Mouse (Mus musculus): ENCODE results near the gene Kmt2e. TPM values are rescaled to one million over a fixed set of nuclear protein-coding genes. Genes with fewer than 3 reads are reported as not detected.

The Kmt2e gene
- total RNA-seq, 2 experiments from 2014 or later, result 36.9 to 76.3 TPM

DNA sequence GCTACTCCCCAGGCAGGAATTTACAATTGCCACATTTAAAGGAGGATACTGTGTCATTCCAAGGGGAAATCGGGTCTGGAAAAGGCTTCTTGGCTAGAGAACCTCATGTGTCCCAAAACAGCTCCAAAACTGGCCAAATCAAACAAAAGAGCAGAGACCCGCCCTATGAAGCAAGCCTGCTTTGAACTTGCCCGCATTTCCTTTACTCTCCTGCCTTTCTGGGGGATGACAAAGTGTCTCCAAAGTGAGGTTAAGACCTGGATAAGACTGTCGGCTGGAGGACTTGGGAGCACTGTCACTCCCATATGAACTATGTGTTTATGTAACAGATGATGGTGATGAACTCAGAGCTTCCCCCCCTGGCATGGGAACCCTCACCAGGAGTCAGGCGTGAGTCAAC lies 26.1 kb upstream of the Kmt2e start:
- ATAC-seq (replicated peaks; ENCODE audit: low FRiP score, low TSS enrichment, poor library complexity, severe bottlenecking), result no peak

GRCm38 (mm10) chr5:23410040-23410717 lies 24.1 kb upstream of the Kmt2e start:
- ATAC-seq (replicated peaks; ENCODE audit: low FRiP score, low TSS enrichment, poor library complexity, severe bottlenecking), result no peak

GRCm38 (mm10) chr5:23410718-23411101 lies 23.5 kb upstream of the Kmt2e start:
- no peak for ATAC-seq (replicated peaks; ENCODE audit: low FRiP score, low TSS enrichment, poor library complexity, severe bottlenecking)

DNA sequence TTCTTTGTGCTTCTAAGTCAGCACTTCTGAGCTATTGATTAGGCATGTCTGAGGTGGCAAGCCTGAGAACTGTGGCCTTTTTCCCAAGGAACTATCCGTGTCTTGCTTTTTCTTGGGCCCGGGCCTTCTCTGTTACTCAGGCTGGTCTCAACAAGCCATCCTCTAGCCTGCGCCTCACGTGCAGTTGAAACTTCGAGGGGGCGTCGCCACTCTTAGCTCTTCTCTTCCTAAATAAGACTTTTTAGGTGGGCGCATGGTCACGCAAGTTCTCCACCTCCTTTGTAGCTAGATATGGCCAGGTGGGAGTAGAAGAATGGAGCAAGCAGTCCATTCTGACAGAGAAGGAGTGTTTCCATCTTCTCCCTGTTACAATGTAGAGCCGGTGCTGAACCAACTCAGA lies 22.6 kb upstream of the Kmt2e start:
- ATAC-seq (replicated peaks; ENCODE audit: low FRiP score, low TSS enrichment, poor library complexity, severe bottlenecking), result no peak

- ATAC-seq (replicated peaks; ENCODE audit: low FRiP score, low TSS enrichment, poor library complexity, severe bottlenecking), result no peak
Observed at GRCm38 (mm10) chr5:23412247-23412948, 21.8 kb upstream of the Kmt2e start.

DNA sequence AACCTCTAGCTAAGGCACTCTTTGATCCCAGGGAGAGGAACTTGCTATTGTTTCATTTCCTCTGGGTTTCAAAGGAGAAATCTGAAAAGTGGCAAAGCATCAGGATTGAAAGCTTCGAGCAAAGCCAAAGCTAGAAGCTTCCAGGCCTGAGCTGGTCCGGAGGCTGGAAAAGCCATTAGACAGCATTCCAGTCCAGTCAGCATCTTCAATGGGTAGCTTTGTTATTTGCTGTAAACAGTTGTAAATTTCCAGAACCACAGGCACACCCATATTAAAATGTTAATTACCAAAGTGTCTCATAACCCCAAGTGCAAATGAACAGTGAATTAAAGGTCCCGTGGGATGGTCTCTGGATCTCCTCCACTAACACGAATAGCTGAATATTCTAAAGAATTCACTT lies 21.2 kb upstream of the Kmt2e start:
- ATAC-seq (replicated peaks; ENCODE audit: low FRiP score, low TSS enrichment, poor library complexity, severe bottlenecking), result no peak

GRCm38 (mm10) chr5:23413575-23414470 lies 20.4 kb upstream of the Kmt2e start:
- no peak for ATAC-seq (replicated peaks; ENCODE audit: low FRiP score, low TSS enrichment, poor library complexity, severe bottlenecking)

DNA sequence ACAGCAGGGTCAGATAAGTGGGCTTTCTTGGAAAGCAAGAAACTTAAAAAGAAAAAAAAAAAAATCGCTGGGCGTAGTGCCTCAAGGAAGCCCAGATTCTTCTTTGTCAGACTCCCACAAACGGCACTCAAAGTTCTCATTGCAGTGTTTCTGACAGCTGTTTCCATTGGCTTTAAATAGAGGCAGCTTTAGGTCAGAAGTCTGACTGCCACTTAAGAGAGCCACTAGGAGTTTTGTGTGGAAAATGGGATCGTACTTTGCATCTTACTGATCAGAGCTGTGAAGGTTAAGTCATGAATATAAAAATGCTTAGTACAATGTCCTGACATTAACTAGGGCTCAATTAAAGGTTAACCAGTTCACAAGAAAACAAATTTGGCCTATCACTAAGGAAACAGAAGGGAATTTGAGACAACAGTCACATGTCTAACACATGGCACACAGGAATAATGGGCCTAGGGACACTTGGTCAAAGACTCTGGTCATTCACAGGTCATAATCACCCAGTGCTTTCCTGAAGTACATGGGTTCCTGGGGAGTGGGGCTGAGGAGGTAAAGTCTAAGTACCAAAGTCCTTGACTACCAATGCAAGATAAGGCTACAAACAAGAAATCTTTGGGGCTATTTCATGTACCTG lies 19.6 kb upstream of the Kmt2e start:
- ATAC-seq (replicated peaks; ENCODE audit: low FRiP score, low TSS enrichment, poor library complexity, severe bottlenecking), result no peak

DNA sequence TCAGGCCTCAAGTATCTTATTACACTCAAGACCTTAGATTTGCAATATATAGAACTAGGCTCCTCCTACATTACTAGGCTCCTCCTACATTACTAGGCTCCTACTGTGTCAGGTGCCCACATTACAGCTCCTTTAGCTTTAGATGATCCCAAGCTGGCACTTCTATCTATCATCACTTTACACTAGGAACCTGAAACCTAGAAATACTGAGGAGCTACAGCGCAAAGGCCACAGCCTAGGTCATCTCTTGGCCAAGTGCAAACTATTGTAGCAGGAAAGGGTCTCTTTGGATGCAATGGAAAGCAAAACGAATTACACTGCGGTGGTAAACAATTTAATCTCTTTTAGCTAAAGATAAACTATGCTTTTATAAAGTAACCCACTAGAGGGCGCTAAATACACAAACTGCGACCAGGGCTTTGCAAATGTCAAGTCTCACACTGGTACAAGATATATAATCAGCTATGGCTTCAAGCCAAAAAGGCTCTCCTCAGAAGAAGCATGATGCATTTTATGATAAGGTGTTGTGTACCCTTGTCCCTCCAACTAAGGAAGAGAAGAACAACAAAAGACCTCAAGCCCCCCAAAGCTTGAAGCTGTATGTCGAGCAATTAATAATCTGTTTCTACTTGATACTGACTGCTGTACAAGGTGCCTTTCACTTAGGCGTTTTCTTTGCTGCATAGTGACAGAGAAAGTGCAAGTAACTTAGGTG lies 18.5 kb upstream of the Kmt2e start:
- peak; percentile 46 for ATAC-seq (replicated peaks; ENCODE audit: low FRiP score, low TSS enrichment, poor library complexity, severe bottlenecking)

DNA sequence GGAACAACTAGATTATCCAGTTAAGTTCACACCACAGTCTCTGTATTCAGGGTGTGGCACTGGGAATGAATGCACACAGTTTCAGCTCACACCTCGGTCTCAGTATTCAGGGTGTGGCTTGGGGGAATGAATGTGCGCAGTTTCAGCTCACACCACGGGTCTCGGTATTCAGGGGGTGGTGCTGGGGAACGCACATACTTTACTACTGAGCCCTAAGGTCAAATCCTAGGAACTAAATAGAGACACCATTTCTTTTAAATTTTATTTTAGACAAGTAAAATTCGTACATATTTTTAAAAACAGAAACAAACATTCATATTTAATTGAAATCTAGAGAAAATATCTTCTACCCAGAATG lies 18.0 kb upstream of the Kmt2e start:
- ATAC-seq (replicated peaks; ENCODE audit: low FRiP score, low TSS enrichment, poor library complexity, severe bottlenecking), result peak; percentile 52

DNA sequence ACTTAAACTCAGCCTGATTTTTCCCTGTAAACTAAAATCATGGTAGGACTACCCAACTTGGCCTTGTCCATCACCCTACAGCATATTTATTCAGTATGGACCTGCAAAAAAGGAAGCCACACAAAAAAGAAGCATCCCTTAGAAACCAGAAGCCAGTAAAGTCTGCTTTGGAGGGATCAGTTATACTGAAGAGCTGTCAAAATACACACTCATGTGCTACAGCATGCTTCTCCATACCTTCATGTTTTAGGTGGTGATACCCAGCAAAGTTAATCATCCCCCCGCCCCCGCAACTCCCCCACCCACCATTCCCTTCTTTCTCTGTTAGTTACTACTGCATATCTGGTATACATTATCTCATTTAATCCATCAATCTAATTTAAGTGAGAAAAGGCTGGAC lies 16.5 kb upstream of the Kmt2e start:
- ATAC-seq (replicated peaks; ENCODE audit: low FRiP score, low TSS enrichment, poor library complexity, severe bottlenecking), result no peak

DNA sequence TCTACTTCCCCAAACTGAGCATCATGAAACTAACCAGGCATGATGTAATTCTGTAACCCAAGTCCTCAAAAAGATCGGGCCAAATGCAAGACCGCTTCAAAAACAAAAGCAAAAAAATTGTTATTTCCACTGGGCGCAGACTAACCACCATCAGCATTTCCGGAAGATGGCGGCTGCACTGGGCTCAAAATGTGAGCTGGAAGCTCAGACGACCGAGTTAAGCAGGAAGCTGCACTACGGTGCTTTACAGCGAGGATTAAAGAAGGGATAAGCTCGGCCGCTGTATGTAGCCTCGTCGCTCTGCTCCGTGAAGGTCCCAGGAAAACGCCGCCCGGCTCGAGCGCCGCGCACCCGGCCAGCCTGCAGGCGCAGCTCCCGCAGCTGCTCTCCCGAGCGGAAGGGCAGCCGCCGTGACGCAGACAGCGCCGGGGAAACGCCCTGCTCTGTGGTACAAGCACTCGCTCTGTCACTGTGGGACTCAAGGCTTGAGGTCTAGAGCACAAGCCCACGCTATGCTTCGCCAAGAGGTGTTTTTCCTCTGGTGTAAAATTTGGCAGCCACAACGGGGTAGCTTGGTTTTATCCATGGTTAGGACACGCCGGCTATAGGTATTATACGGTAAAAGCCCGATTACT lies 16.0 kb upstream of the Kmt2e start:
- peak; percentile 95 for ATAC-seq (replicated peaks; ENCODE audit: low FRiP score, low TSS enrichment, poor library complexity, severe bottlenecking)

DNA sequence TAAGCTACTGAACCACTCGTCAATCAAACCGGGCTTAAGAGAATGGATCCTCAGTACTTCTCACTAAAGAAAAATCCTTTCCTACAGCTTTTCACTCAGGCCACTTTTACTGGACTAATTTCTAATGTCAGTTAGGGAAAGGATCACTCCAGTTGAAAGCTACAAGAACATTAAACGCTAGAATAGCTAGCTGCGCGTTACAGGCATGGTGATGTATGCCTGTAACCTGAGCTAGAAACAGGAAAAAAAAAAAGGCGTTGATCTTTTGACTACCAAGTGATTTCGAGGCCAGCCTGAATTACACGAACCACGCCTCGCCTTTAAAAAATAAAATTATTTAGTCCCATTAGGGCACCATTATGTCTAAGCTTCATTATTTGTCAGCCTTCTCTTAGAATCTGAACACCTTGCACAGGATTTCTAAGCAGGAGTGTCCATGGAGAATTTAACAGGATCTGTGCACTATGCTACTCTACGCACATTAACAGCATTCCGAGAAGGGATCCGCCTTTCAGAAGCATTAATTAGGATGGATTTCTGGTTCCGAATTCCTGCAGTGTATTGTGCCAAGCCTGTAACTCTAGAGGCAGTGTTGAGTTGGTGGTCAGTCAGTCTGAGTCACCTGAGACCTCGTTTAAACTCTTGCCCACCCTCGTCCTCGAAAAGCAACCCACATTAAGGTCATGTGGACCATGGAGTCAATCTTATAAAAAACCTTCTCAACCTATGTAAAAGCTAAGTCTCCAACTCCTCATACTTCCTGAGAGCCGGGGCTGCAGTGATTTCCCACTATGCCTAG lies 15.2 kb upstream of the Kmt2e start:
- no peak for ATAC-seq (replicated peaks; ENCODE audit: low FRiP score, low TSS enrichment, poor library complexity, severe bottlenecking)

- no peak for ATAC-seq (replicated peaks; ENCODE audit: low FRiP score, low TSS enrichment, poor library complexity, severe bottlenecking)
Observed at GRCm38 (mm10) chr5:23419616-23420170, 14.5 kb upstream of the Kmt2e start.

GRCm38 (mm10) chr5:23420410-23420809 lies 13.8 kb upstream of the Kmt2e start:
- no peak for ATAC-seq (replicated peaks; ENCODE audit: low FRiP score, low TSS enrichment, poor library complexity, severe bottlenecking)

GRCm38 (mm10) chr5:23421440-23421839 lies 12.8 kb upstream of the Kmt2e start:
- no peak for ATAC-seq (replicated peaks; ENCODE audit: low FRiP score, low TSS enrichment, poor library complexity, severe bottlenecking)

DNA sequence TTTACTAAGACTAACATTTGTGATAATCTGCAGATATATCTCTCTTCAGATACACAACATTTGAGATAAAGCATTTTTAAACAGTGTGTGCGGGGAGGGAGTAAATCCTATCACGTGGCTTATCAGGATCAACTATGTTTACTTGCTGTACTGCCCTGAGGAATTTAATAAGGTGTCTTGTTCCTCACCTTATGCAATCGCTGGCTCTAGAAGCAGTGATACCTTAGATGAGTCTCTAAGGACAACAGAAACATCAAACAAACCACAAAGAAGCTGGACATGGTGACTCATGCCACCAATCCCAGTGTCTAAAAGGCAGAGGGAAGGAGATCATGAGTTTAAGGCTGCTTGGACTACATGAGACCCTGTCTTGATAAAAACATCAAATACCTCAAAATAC lies 11.2 kb upstream of the Kmt2e start:
- no peak for ATAC-seq (replicated peaks; ENCODE audit: low FRiP score, low TSS enrichment, poor library complexity, severe bottlenecking)

GRCm38 (mm10) chr5:23427501-23427900 lies 6.7 kb upstream of the Kmt2e start:
- ATAC-seq (replicated peaks; ENCODE audit: low FRiP score, low TSS enrichment, poor library complexity, severe bottlenecking), result peak; percentile 33; the same call in 1 of the 2 replicates

Measured in megakaryocyte-erythroid progenitor cell, adult 5-6 weeks (primary cell).